Comparison of ENCODE assay signal across 16 mouse cellular contexts in genomic region chr13:12428556-12428955, GRCm38 (mm10).
"Had no signal": no experiment of that assay in that cellular context is flagged by ENCODE, and none has a peak within 500 bp of the region (broad histone marks: within the 10 kb centered on the region; RNA-seq: fewer than 3 reads in every experiment).

No protein-coding gene starts in this region.

- DNase-seq: retina, postnatal 1 day; right cerebral cortex, adult 18-20 months; right cerebral cortex, postnatal 14 days; right cerebral cortex, postnatal 25 days; right cerebral cortex, postnatal 4 days; spleen, adult 18-20 months; thymus, adult 18-20 months; thymus, adult 2 months; thymus, postnatal 14 days; thymus, postnatal 25 days; thymus, postnatal 36 days; thymus, postnatal 4 days had no signal

- H3K4me1 ChIP-seq: neural tube, embryonic 13.5 days; neural tube, embryonic 15.5 days; stomach, embryonic 15.5 days had no signal

- H3K9ac ChIP-seq: neural tube, embryonic 13.5 days; neural tube, embryonic 15.5 days; stomach, embryonic 15.5 days had no signal

- H3K27ac ChIP-seq: neural tube, embryonic 13.5 days; neural tube, embryonic 15.5 days; stomach, embryonic 15.5 days; stomach, postnatal 0 days had no signal

- H3K4me3 ChIP-seq: neural tube, embryonic 13.5 days; neural tube, embryonic 15.5 days; stomach, embryonic 15.5 days had no signal

- H3K9me3 ChIP-seq: neural tube, embryonic 13.5 days; neural tube, embryonic 15.5 days; stomach, embryonic 15.5 days had no signal

- H3K27me3 ChIP-seq: neural tube, embryonic 13.5 days; neural tube, embryonic 15.5 days; stomach, embryonic 15.5 days had no signal
